Mouse (Mus musculus) spleen, postnatal 14 days (tissue): ENCODE data around the gene Cttn.

Experiments
- DNase-seq, 2 experiments: peaks; one replicate each; pipeline ENCODE4 v3.0.0; 2021 to 2022; ENCODE audit warnings: low spot score in 2 of 2

The Cttn gene

GRCm38 (mm10) chr7:144402492-144402891 lies 68.3 kb downstream of the Cttn start:
- DNase-seq: no peak

- no peak for DNase-seq
Measured at GRCm38 (mm10) chr7:144391727-144392126, 79.1 kb downstream of the Cttn start.

- DNase-seq: no peak
Measured at GRCm38 (mm10) chr7:144390676-144391075, 80.1 kb downstream of the Cttn start.

- no peak for DNase-seq
Measured at GRCm38 (mm10) chr7:144389704-144390103, 81.1 kb downstream of the Cttn start.

GRCm38 (mm10) chr7:144387537-144387936 lies 83.3 kb downstream of the Cttn start:
- no peak for DNase-seq
